Mouse (Mus musculus): ENCODE results near the gene Ulk3.

- TF ChIP-seq ZNF384 (IDR thresholded peaks at IDR 0.05; ENCODE audit: low read depth, low read length) (no peak), ZC3H11A (IDR thresholded peaks at IDR 0.05; ENCODE audit: low read depth, low read length) (no peak), EP300 (IDR thresholded peaks at IDR 0.05; ENCODE audit: low read depth in 1 of 2, low read length in 2 of 2) (no peak), BHLHE40 (IDR thresholded peaks at IDR 0.05; ENCODE audit: borderline replicate concordance, low read depth, low read length) (no peak), RAD21 (IDR thresholded peaks at IDR 0.05; ENCODE audit: low read depth, low read length) (no peak), RCOR1 (IDR thresholded peaks at IDR 0.05; ENCODE audit: low read depth, low read length) (no peak), CTCF (IDR thresholded peaks at IDR 0.05 in 2 of 3, conservative IDR thresholded peaks at IDR 0.05 in 1 of 3; ENCODE audit: control insufficient read depth in 1 of 3, insufficient read depth in 1 of 3, low read depth in 2 of 3, low read length in 3 of 3, poor library complexity in 1 of 3, severe bottlenecking in 1 of 3) (no peak), TAL1 (IDR thresholded peaks at IDR 0.05; ENCODE audit: low read length) (no peak), NELFE (IDR thresholded peaks at IDR 0.05; ENCODE audit: low read depth, low read length) (no peak), NRF1 (IDR thresholded peaks at IDR 0.05; ENCODE audit: insufficient read depth, low read depth, low read length, poor library complexity, severe bottlenecking) (no peak)
These were observed 26.3 kb upstream of the Ulk3 start for GRCm38 (mm10) chr9:57562896-57563372.
